ENCODE assay signal across 8 mouse cellular contexts in genomic region chr2:33131500-33132092, GRCm38 (mm10). TPM values are rescaled to one million over a fixed set of nuclear protein-coding genes. Genes with fewer than 3 reads are reported as not detected.
DNase-seq lines count a peak whose midpoint lies in the region; ATAC-seq and TF ChIP-seq lines count a peak whose summit lies in the region.

TSS of gene Garnl3 (minus strand) at chr2:33131654.

- TF ChIP-seq EP300 in heart, adult 2 months (IDR thresholded peaks at IDR 0.05; ENCODE audit: insufficient read depth, low read depth, low read length): no peak

- peak; percentile 66 for TF ChIP-seq CTCF in cortical plate, adult 2 months (IDR thresholded peaks at IDR 0.05; ENCODE audit: extremely low read depth, insufficient read depth, low read length)
- TF ChIP-seq CTCF in heart, adult 2 months (IDR thresholded peaks at IDR 0.05): peak; percentile 81
- TF ChIP-seq CTCF in kidney, adult 2 months (conservative IDR thresholded peaks at IDR 0.05; ENCODE audit: insufficient read depth, insufficient read length, low read depth, low read length): peak; percentile 57

- intact Hi-C loops in heart, adult 2 months (cut with DNase I): loop anchor here (5.0 kb wide), 2 partner anchors 109 to 149 kb away; partner anchors contain the start of gene Slc2a8

- TF ChIP-seq POLR2A in cortical plate, adult 2 months (IDR thresholded peaks at IDR 0.05; ENCODE audit: extremely low read depth, insufficient read depth, low read length): 0 out of 2 replicates have a peak, but pooled peaks have one; percentile 10
- TF ChIP-seq POLR2A in heart, adult 2 months (IDR thresholded peaks at IDR 0.05; ENCODE audit: insufficient read depth, low read depth, low read length): 0 out of 2 replicates have a peak, but pooled peaks have one; percentile 8
- no peak for TF ChIP-seq POLR2A in kidney, adult 2 months (IDR thresholded peaks at IDR 0.05; ENCODE audit: low read depth, low read length)

- H3K36me3 ChIP-seq in heart, adult 2 months (ENCODE audit: control insufficient read depth, insufficient read depth, low read length): no peaks in the 10 kb centered on the region
- no peaks in the 10 kb centered on the region for H3K36me3 ChIP-seq in kidney, adult 2 months (ENCODE audit: control insufficient read depth, insufficient read depth, low read length)
- no peaks in the 10 kb centered on the region for H3K36me3 ChIP-seq in limb, embryonic 12.5 days
- H3K36me3 ChIP-seq in midbrain, embryonic 13.5 days: peaks cover 9% of the 10 kb centered on the region
- no peaks in the 10 kb centered on the region for H3K36me3 ChIP-seq in stomach, embryonic 14.5 days (ENCODE audit: control insufficient read depth, insufficient read depth, low read length)

- no peak within 1 kb of the TSS for H3K27ac ChIP-seq in cortical plate, adult 2 months (ENCODE audit: insufficient read depth, low read length)
- H3K27ac ChIP-seq in heart, adult 2 months: peak within 1 kb of the TSS; percentile 73
- no peak within 1 kb of the TSS for H3K27ac ChIP-seq in kidney, adult 2 months (ENCODE audit: insufficient read depth, low read depth, low read length)
- H3K27ac ChIP-seq in limb, embryonic 12.5 days: no peak within 1 kb of the TSS
- H3K27ac ChIP-seq in midbrain, embryonic 13.5 days: no peak within 1 kb of the TSS; the same call in 1 of the 2 replicates
- peak within 1 kb of the TSS; percentile 7; the same call in 1 of the 2 replicates for H3K27ac ChIP-seq in stomach, embryonic 14.5 days (ENCODE audit: low read length)

- H3K4me1 ChIP-seq in cortical plate, adult 2 months (ENCODE audit: control insufficient read depth, insufficient read depth, low read length): peaks cover 5% of the 10 kb centered on the region
- H3K4me1 ChIP-seq in heart, adult 2 months (ENCODE audit: control insufficient read depth, insufficient read depth, low read length): 0 out of 2 replicates have a peak, but pooled peaks cover 3% of the 10 kb centered on the region
- H3K4me1 ChIP-seq in kidney, adult 2 months (ENCODE audit: control insufficient read depth, insufficient read depth, low read length): peaks cover 4% of the 10 kb centered on the region; the same call in 1 of the 2 replicates
- peaks cover 13% of the 10 kb centered on the region for H3K4me1 ChIP-seq in limb, embryonic 12.5 days (replicated peaks)
- peaks cover 24% of the 10 kb centered on the region for H3K4me1 ChIP-seq in midbrain, embryonic 13.5 days (replicated peaks)
- peaks cover 9% of the 10 kb centered on the region; the same call in 1 of the 2 replicates for H3K4me1 ChIP-seq in stomach, embryonic 14.5 days (ENCODE audit: control insufficient read depth, insufficient read depth, low read length)

- no peaks in the 10 kb centered on the region for H3K27me3 ChIP-seq in heart, adult 2 months (ENCODE audit: control insufficient read depth, insufficient read depth, low read length)
- H3K27me3 ChIP-seq in kidney, adult 2 months (replicated peaks; ENCODE audit: control insufficient read depth, insufficient read depth, low read length): no peaks in the 10 kb centered on the region
- H3K27me3 ChIP-seq in limb, embryonic 12.5 days: peaks cover 39% of the 10 kb centered on the region
- H3K27me3 ChIP-seq in midbrain, embryonic 13.5 days: peaks cover 35% of the 10 kb centered on the region
- H3K27me3 ChIP-seq in stomach, embryonic 14.5 days (ENCODE audit: control insufficient read depth, insufficient read depth, low read length): peaks cover 4% of the 10 kb centered on the region; the same call in 1 of the 2 replicates

- H3K9ac ChIP-seq in heart, adult 2 months (ENCODE audit: low read depth, low read length): peak within 1 kb of the TSS; percentile 36
- H3K9ac ChIP-seq in limb, embryonic 12.5 days (replicated peaks): peak within 1 kb of the TSS; percentile 73
- H3K9ac ChIP-seq in midbrain, embryonic 13.5 days (replicated peaks): peak within 1 kb of the TSS; percentile 81; the same call in 1 of the 2 replicates
- peak within 1 kb of the TSS; percentile 14; the same call in 1 of the 2 replicates for H3K9ac ChIP-seq in stomach, embryonic 14.5 days (replicated peaks; ENCODE audit: low read depth, low read length)

- peak within 1 kb of the TSS; percentile 45 for H3K4me3 ChIP-seq in cortical plate, adult 2 months (ENCODE audit: insufficient read depth, low read length)
- H3K4me3 ChIP-seq in heart, adult 2 months: peak within 1 kb of the TSS; percentile 89
- peak within 1 kb of the TSS; percentile 70 for H3K4me3 ChIP-seq in kidney, adult 2 months (ENCODE audit: insufficient read depth, low read depth, low read length)
- H3K4me3 ChIP-seq in limb, embryonic 12.5 days (replicated peaks): peak within 1 kb of the TSS; percentile 70
- H3K4me3 ChIP-seq in midbrain, embryonic 13.5 days (replicated peaks): peak within 1 kb of the TSS; percentile 71
- H3K4me3 ChIP-seq in stomach, embryonic 14.5 days (ENCODE audit: low read depth, low read length): peak within 1 kb of the TSS; percentile 75

- DNase-seq in 3134 (ENCODE audit: extremely low read depth, insufficient read length, low spot score): peak; percentile 86
- DNase-seq in ZHBTc4 (ENCODE audit: low read depth, low spot score): peak; percentile 91
- DNase-seq in heart, adult 2 months: peak; percentile 73 to 74
- peak; percentile 58 for DNase-seq in kidney, adult 2 months

- H3K9me3 ChIP-seq in limb, embryonic 12.5 days: no peaks in the 10 kb centered on the region
- H3K9me3 ChIP-seq in midbrain, embryonic 13.5 days: no peaks in the 10 kb centered on the region
- no peaks in the 10 kb centered on the region for H3K9me3 ChIP-seq in stomach, embryonic 14.5 days (ENCODE audit: control insufficient read depth, low read depth, low read length)

- 2% methylated on average over 22 of the region's 22 CpGs for WGBS in heart, adult 2 months
- WGBS in kidney, adult 2 months: under 1% methylated on average over 22 of the region's 22 CpGs
- 1% methylated on average over 22 of the region's 22 CpGs for WGBS in limb, embryonic 12.5 days
- under 1% methylated on average over 22 of the region's 22 CpGs for WGBS in midbrain, embryonic 13.5 days
- WGBS in stomach, embryonic 14.5 days: under 1% methylated on average over 22 of the region's 22 CpGs

- peak; percentile 2; the same call in 1 of the 2 replicates for ATAC-seq in limb, embryonic 12.5 days (ENCODE audit: insufficient number of reproducible peaks, insufficient read depth, low FRiP score, low TSS enrichment, low read depth)
- ATAC-seq in midbrain, embryonic 13.5 days: peak; percentile 74
- peak; percentile 1 for ATAC-seq in stomach, embryonic 14.5 days (ENCODE audit: insufficient number of reproducible peaks, insufficient read depth, low FRiP score, low read depth)

- no peaks in the 10 kb centered on the region for H3K79me2 ChIP-seq in heart, adult 2 months (replicated peaks; ENCODE audit: control insufficient read depth, insufficient read depth, low read length)

- peak within 1 kb of the TSS; percentile 98 for H3K4me2 ChIP-seq in limb, embryonic 12.5 days
- peak within 1 kb of the TSS; percentile 99 for H3K4me2 ChIP-seq in midbrain, embryonic 13.5 days (replicated peaks)
- peak within 1 kb of the TSS; percentile 98 for H3K4me2 ChIP-seq in stomach, embryonic 14.5 days (replicated peaks; ENCODE audit: low read depth, low read length)

RNA-seq across cellular contexts. Expression of gene Garnl3, which starts in this region (rescaled TPM):
- 123 and 124 TPM in 2 replicates for polyA plus RNA-seq in cortical plate, adult 2 months (2012; rRNA removed)
- total RNA-seq in heart, adult 2 months (2021): 1 to 10 TPM; 3.6 to 3.8 TPM
- polyA plus RNA-seq in heart, adult 2 months (2012; rRNA removed): 1.9 and 2.3 TPM in 2 replicates
- polyA plus RNA-seq in kidney, adult 2 months (2012; rRNA removed): 1.1 and 1.2 TPM in 2 replicates
- 15.7 and 16.4 TPM in 2 replicates for polyA plus RNA-seq in limb, embryonic 12.5 days (2016; fragmentation: Nextera tagmentation; extraction: Ambion mirVana)
- 22.9 and 24.2 TPM in 2 replicates for polyA plus RNA-seq in midbrain, embryonic 13.5 days (2015; fragmentation: Nextera tagmentation; extraction: Ambion mirVana)
- 22.0 and 24.5 TPM in 2 replicates for polyA plus RNA-seq in stomach, embryonic 14.5 days (2014; fragmentation: Nextera tagmentation; extraction: Ambion mirVana)

Comparison
In these comparisons a context has a peak if more than half of its experiments do, and no peak if none do; other contexts are left out.
1. H3K27ac ChIP-seq: peak in heart, adult 2 months (single experiment) and stomach, embryonic 14.5 days (single experiment); none in cortical plate, adult 2 months (single experiment), kidney, adult 2 months (single experiment), limb, embryonic 12.5 days (single experiment) and midbrain, embryonic 13.5 days (single experiment).
2. H3K9ac ChIP-seq: peak in every context shown above with its lines; median percentile 81 in midbrain, embryonic 13.5 days; 73 in limb, embryonic 12.5 days; 36 in heart, adult 2 months; 14 in stomach, embryonic 14.5 days.
3. ATAC-seq: peak in every context shown above with its lines; median percentile 74 in midbrain, embryonic 13.5 days; 2 in limb, embryonic 12.5 days; 1 in stomach, embryonic 14.5 days.
4. Peak in every context shown above with its lines, with median percentiles within 50 percentile points of each other: DNase-seq, H3K4me3 ChIP-seq, CTCF ChIP-seq and H3K4me2 ChIP-seq.